Mouse (Mus musculus): ENCODE results near the gene Gemin5.

GRCm38 (mm10) chr11:58167822-58168166 is 545 bp downstream of the Gemin5 start:
- TF ChIP-seq POLR2A (IDR thresholded peaks at IDR 0.05; ENCODE audit: low read depth, low read length) (no peak), CTCF (IDR thresholded peaks at IDR 0.05; ENCODE audit: extremely low read depth, insufficient read depth, insufficient read length, insufficient replicate concordance) (no peak)

Measured in spleen, adult 2 months (tissue).